ENCODE assay signal across 10 mouse cellular contexts in the genomic region with DNA sequence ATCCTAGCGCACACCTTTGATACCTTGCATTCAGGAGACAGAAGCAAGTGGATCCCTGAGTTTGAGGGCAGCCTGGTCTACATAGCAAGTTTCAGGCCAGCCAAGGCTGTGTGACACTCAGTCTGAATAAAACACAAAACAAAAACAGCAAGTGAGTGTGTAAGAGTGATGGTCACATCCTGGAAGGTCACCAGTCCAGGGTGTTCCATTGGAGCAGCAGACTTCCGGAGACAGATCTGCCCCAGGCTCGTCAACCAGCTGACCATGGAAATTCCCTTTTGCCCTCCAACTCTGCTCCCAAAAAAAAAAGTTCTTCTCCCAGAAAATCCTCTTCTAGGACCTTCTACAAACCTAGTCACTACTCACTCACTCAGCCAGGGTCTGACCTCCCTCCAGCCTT. TPM values are rescaled to one million over a fixed set of nuclear protein-coding genes. Genes with fewer than 3 reads are reported as not detected.
DNase-seq lines count a peak whose midpoint lies in the region; ATAC-seq and TF ChIP-seq lines count a peak whose summit lies in the region.
"Had no signal": no experiment of that assay in that cellular context is flagged by ENCODE, and none has a peak within 500 bp of the region (broad histone marks: within the 10 kb centered on the region; RNA-seq: fewer than 3 reads in every experiment).

No protein-coding gene starts in this region.

- no peak overlapping the region for H3K27ac ChIP-seq in midbrain, embryonic 12.5 days (replicated peaks)
- H3K27ac ChIP-seq in midbrain, embryonic 10.5 days (replicated peaks): no peak overlapping the region
- H3K27ac ChIP-seq in kidney, adult 2 months (ENCODE audit: insufficient read depth, low read depth, low read length): peak overlapping the region; percentile 76
- H3K27ac ChIP-seq in liver, embryonic 15.5 days (replicated peaks): no peak overlapping the region

- DNase-seq in heart, adult 11 months: peak; percentile 95
- no peak for DNase-seq in heart, postnatal 36 days
- no peak for DNase-seq in midbrain, embryonic 10.5 days (ENCODE audit: low spot score)
- peak; percentile 77 for DNase-seq in kidney, adult 2 months
- no peak for DNase-seq in right cerebral cortex, adult 18-20 months

- peaks cover 35% of the 10 kb centered on the region for H3K27me3 ChIP-seq in midbrain, embryonic 12.5 days
- peaks cover 32% of the 10 kb centered on the region for H3K27me3 ChIP-seq in midbrain, embryonic 10.5 days (ENCODE audit: low read depth, poor library complexity, severe bottlenecking)
- no peaks in the 10 kb centered on the region for H3K27me3 ChIP-seq in kidney, adult 2 months (replicated peaks; ENCODE audit: control insufficient read depth, insufficient read depth, low read length)
- H3K27me3 ChIP-seq in liver, embryonic 15.5 days: peaks cover 8% of the 10 kb centered on the region; the same call in 1 of the 2 replicates

- peak overlapping the region; percentile 91; the same call in 1 of the 2 replicates for H3K4me2 ChIP-seq in midbrain, embryonic 12.5 days (replicated peaks)
- H3K4me2 ChIP-seq in liver, embryonic 15.5 days: peak overlapping the region; percentile 97

- H3K4me3 ChIP-seq in midbrain, embryonic 12.5 days: no peak overlapping the region
- no peak overlapping the region for H3K4me3 ChIP-seq in midbrain, embryonic 10.5 days
- no peak overlapping the region for H3K4me3 ChIP-seq in kidney, adult 2 months (ENCODE audit: insufficient read depth, low read depth, low read length)
- no peak overlapping the region for H3K4me3 ChIP-seq in liver, embryonic 15.5 days (replicated peaks)

- H3K4me1 ChIP-seq in midbrain, embryonic 12.5 days: peaks cover 6% of the 10 kb centered on the region
- peaks cover 17% of the 10 kb centered on the region for H3K4me1 ChIP-seq in midbrain, embryonic 10.5 days
- H3K4me1 ChIP-seq in kidney, adult 2 months (ENCODE audit: control insufficient read depth, insufficient read depth, low read length): peaks cover 15% of the 10 kb centered on the region
- peaks cover 76% of the 10 kb centered on the region for H3K4me1 ChIP-seq in liver, embryonic 15.5 days (replicated peaks)

- TF ChIP-seq CTCF in kidney, adult 2 months (conservative IDR thresholded peaks at IDR 0.05; ENCODE audit: insufficient read depth, insufficient read length, low read depth, low read length): no peak

- no peak for TF ChIP-seq POLR2A in kidney, adult 2 months (IDR thresholded peaks at IDR 0.05; ENCODE audit: low read depth, low read length)

- H3K36me3 ChIP-seq in midbrain, embryonic 12.5 days: no peaks in the 10 kb centered on the region
- H3K36me3 ChIP-seq in midbrain, embryonic 10.5 days: no peaks in the 10 kb centered on the region
- no peaks in the 10 kb centered on the region for H3K36me3 ChIP-seq in kidney, adult 2 months (ENCODE audit: control insufficient read depth, insufficient read depth, low read length)
- no peaks in the 10 kb centered on the region for H3K36me3 ChIP-seq in liver, embryonic 15.5 days (replicated peaks)

- ATAC-seq in midbrain, embryonic 12.5 days (ENCODE audit: low FRiP score, low read depth): no peak
- no peak for ATAC-seq in liver, embryonic 15.5 days (ENCODE audit: insufficient read depth)
- ATAC-seq in erythroid progenitor cell, adult 5-6 weeks (replicated peaks; ENCODE audit: low FRiP score, poor library complexity, severe bottlenecking): no peak
- ATAC-seq: CD4-positive, CD25-positive, alpha-beta regulatory T cell, adult 4 months had no signal

- intact Hi-C loops in heart, postnatal 36 days (cut with DNase I): loop anchor here (2.0 kb wide), 1 partner anchor 15 kb away; no protein-coding TSS in a partner anchor

- no peak overlapping the region for H3K9ac ChIP-seq in midbrain, embryonic 12.5 days (replicated peaks)
- no peak overlapping the region for H3K9ac ChIP-seq in liver, embryonic 15.5 days

- H3K9me3 ChIP-seq in midbrain, embryonic 12.5 days: no peaks in the 10 kb centered on the region
- no peaks in the 10 kb centered on the region for H3K9me3 ChIP-seq in midbrain, embryonic 10.5 days (replicated peaks)
- no peaks in the 10 kb centered on the region for H3K9me3 ChIP-seq in liver, embryonic 15.5 days (replicated peaks)

- WGBS in midbrain, embryonic 12.5 days: 85% methylated on average over 3 of the region's 3 CpGs
- 78% methylated on average over 3 of the region's 3 CpGs for WGBS in midbrain, embryonic 10.5 days
- 55% methylated on average over 3 of the region's 3 CpGs for WGBS in kidney, adult 2 months
- 78% methylated on average over 3 of the region's 3 CpGs for WGBS in liver, embryonic 15.5 days (ENCODE audit: insufficient replicate concordance)

RNA-seq across cellular contexts. Expression of a gene that starts 0.8 kb away (rescaled TPM):
- total RNA-seq in heart, postnatal 36 days (2021): 1 to 10 TPM; 7.3 to 8.2 TPM
- polyA plus RNA-seq in midbrain, embryonic 12.5 days (2016; fragmentation: Nextera tagmentation; extraction: Ambion mirVana): 11.7 and 12.5 TPM in 2 replicates
- 16.1 and 18.9 TPM in 2 replicates for polyA plus RNA-seq in midbrain, embryonic 10.5 days (2016; fragmentation: Nextera tagmentation; extraction: Ambion mirVana)
- polyA plus RNA-seq in kidney, adult 2 months (2012; rRNA removed): 38.8 and 52.7 TPM in 2 replicates
- polyA plus RNA-seq in liver, embryonic 15.5 days (2015; fragmentation: Nextera tagmentation; extraction: Ambion mirVana): 12.7 and 14.9 TPM in 2 replicates
- total RNA-seq in erythroid progenitor cell, adult 5-6 weeks (2015; ENCODE audit: low replicate concordance): 0.36 and 5.4 TPM in 2 replicates
- 0.77 and 9.4 TPM in 2 replicates for total RNA-seq in erythroid progenitor cell, adult 5-6 weeks (2017; ENCODE audit: low replicate concordance)

RNA-seq across cellular contexts. Expression of a gene that starts 20.4 kb away (rescaled TPM):
- not detected for total RNA-seq in heart, postnatal 36 days (2021)
- polyA plus RNA-seq in midbrain, embryonic 12.5 days (2016; fragmentation: Nextera tagmentation; extraction: Ambion mirVana): not detected in 2 replicates
- not detected in 2 replicates for polyA plus RNA-seq in midbrain, embryonic 10.5 days (2016; fragmentation: Nextera tagmentation; extraction: Ambion mirVana)
- 0.58 TPM in 1 of 2 replicates, not detected in the other for polyA plus RNA-seq in kidney, adult 2 months (2012; rRNA removed)
- polyA plus RNA-seq in liver, embryonic 15.5 days (2015; fragmentation: Nextera tagmentation; extraction: Ambion mirVana): not detected in 2 replicates
- not detected in 2 replicates for total RNA-seq in erythroid progenitor cell, adult 5-6 weeks (2015; ENCODE audit: low replicate concordance)
- not detected in 2 replicates for total RNA-seq in erythroid progenitor cell, adult 5-6 weeks (2017; ENCODE audit: low replicate concordance)
- total RNA-seq: gastrocnemius, postnatal 25 days had no signal
- polyA plus RNA-seq: CD4-positive, CD25-positive, alpha-beta regulatory T cell, adult 4 months had no signal

Comparison
In these comparisons a context has a peak if more than half of its experiments do, and no peak if none do; other contexts are left out.
1. DNase-seq: peak in heart, adult 11 months (single experiment) and kidney, adult 2 months (single experiment); none in heart, postnatal 36 days (0 of 2), midbrain, embryonic 10.5 days (single experiment) and right cerebral cortex, adult 18-20 months (single experiment).